Mouse (Mus musculus) stomach, embryonic 14.5 days (tissue): ENCODE data around the gene Pim3. TPM values are rescaled to one million over a fixed set of nuclear protein-coding genes. Genes with fewer than 3 reads are reported as not detected.
A peak's percentile ranks its signal among the peaks of the same experiment; 100 is the strongest.

ENCODE experiments used
- ATAC-seq: fragments of 200-750 bp; cut with Nextera tagmentation; 2 replicates; pipeline ENCODE4 v1.8.0; 2017; ENCODE audit warnings: low read depth, moderate TSS enrichment; ENCODE audit not compliant: insufficient number of reproducible peaks, insufficient read depth, low FRiP score
- H3K27ac ChIP-seq: fragments of 300-500 bp; sonication (generic); 2 replicates; pipeline ENCODE4 v1.5.1; 2014; ENCODE audit warnings: mild to moderate bottlenecking, low read length, moderate library complexity, mixed read lengths
- H3K27me3 ChIP-seq: fragments of 300-500 bp; sonication (generic); 2 replicates; pipeline ENCODE4 v1.6.1; 2014; ENCODE audit warnings: low read length, control low read depth, mixed read lengths; ENCODE audit not compliant: control insufficient read depth, insufficient read depth
- H3K36me3 ChIP-seq: fragments of 300-500 bp; sonication (generic); 2 replicates; pipeline ENCODE4 v1.6.1; 2014; ENCODE audit warnings: mild to moderate bottlenecking, control low read depth, low read length, moderate library complexity, mixed read lengths; ENCODE audit not compliant: control insufficient read depth, insufficient read depth
- H3K4me1 ChIP-seq: fragments of 300-500 bp; sonication (generic); 2 replicates; pipeline ENCODE4 v1.6.1; 2014; ENCODE audit warnings: low read length, control low read depth, mixed read lengths; ENCODE audit not compliant: control insufficient read depth, insufficient read depth
- H3K4me2 ChIP-seq: fragments of 300-500 bp; sonication (generic); replicated peaks from 2 replicates; pipeline ENCODE4 v1.6.1; 2014; ENCODE audit warnings: low read depth, low read length, control low read depth
- H3K4me3 ChIP-seq: fragments of 300-500 bp; sonication (generic); 2 replicates; pipeline ENCODE4 v1.5.1; 2014; ENCODE audit warnings: low read depth, low read length, control low read depth
- H3K9ac ChIP-seq: fragments of 300-500 bp; sonication (generic); replicated peaks from 2 replicates; pipeline ENCODE4 v1.6.1; 2014; ENCODE audit warnings: low read depth, mild to moderate bottlenecking, control low read depth, low read length, moderate library complexity, mixed read lengths
- H3K9me3 ChIP-seq: fragments of 300-500 bp; sonication (generic); 2 replicates; pipeline ENCODE4 v1.6.1; 2016; ENCODE audit warnings: low read depth, low read length, control low read depth; ENCODE audit not compliant: control insufficient read depth
- WGBS: fragments of 180-500 bp; shearing (Covaris S2); extraction: QIAGEN DNeasy Blood & Tissue Kit; methylation state at CpG from one replicate; pipeline ENCODE4 v1.1.7; 2014; 5-methylcytosine and 5-hydroxymethylcytosine counted together
- polyA plus RNA-seq: library from polyadenylated mRNA; unstranded; fragments of >200 nt; fragmentation: Nextera tagmentation; extraction: Ambion mirVana; gene quantifications from 2 replicates; pipeline ENCODE4 v1.2.1, GENCODE M21; 2014

Gene Pim3
- polyA plus RNA-seq, 1 experiment from 2014 or later = 38.4 TPM

GRCm38 (mm10) chr15:88821403-88821802, 40.6 kb upstream of the Pim3 start:
- H3K9me3 ChIP-seq = no peaks in the 10 kb centered on the region
- H3K27ac ChIP-seq = no peak overlapping the region
- ATAC-seq = no peak
- H3K27me3 ChIP-seq = no peaks in the 10 kb centered on the region
- WGBS = 86% methylated on average over 7 of the region's 7 CpGs
- peaks cover 15% of the 10 kb centered on the region; the same call in 1 of the 2 replicates for H3K4me1 ChIP-seq
- no peak overlapping the region for H3K4me2 ChIP-seq
- H3K9ac ChIP-seq = no peak overlapping the region
- peaks cover 26% of the 10 kb centered on the region; the same call in 1 of the 2 replicates for H3K36me3 ChIP-seq
- no peak overlapping the region for H3K4me3 ChIP-seq

- no peak for ATAC-seq
- WGBS = 91% methylated on average over 7 of the region's 7 CpGs
- Histone ChIP-seq H3K4me3 (no peak overlapping the region), H3K27me3 (no peaks in the 10 kb centered on the region), H3K36me3 (peaks cover 26% of the 10 kb centered on the region; the same call in 1 of the 2 replicates), H3K4me1 (peaks cover 15% of the 10 kb centered on the region; the same call in 1 of the 2 replicates), H3K27ac (no peak overlapping the region), H3K4me2 (no peak overlapping the region), H3K9ac (no peak overlapping the region), H3K9me3 (no peaks in the 10 kb centered on the region)
These were observed 39.5 kb upstream of the Pim3 start for GRCm38 (mm10) chr15:88822513-88822912.

DNA sequence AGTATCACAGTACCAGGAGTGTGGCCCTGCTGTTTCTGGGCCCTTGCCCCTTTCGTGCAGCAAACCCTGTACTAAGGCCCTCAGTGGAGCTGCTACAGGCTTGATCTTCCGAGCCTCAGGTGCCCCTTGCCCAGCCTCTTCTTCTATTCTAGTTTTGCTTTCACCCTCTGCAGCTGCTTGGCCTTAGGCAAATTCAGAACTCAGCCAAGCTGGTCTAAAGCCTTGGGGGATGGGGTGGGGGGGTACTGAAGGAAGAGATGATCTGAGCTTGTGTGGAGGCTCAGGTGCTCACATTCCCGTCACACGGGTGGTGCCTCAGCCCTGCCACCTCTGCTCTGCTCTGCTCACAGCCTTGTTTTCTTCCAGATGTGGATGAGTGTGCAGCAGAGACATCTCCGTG, 38.6 kb upstream of the Pim3 start:
- no peak for ATAC-seq
- H3K36me3 ChIP-seq = peaks cover 26% of the 10 kb centered on the region; the same call in 1 of the 2 replicates
- WGBS = 90% methylated on average over 5 of the region's 5 CpGs

DNA sequence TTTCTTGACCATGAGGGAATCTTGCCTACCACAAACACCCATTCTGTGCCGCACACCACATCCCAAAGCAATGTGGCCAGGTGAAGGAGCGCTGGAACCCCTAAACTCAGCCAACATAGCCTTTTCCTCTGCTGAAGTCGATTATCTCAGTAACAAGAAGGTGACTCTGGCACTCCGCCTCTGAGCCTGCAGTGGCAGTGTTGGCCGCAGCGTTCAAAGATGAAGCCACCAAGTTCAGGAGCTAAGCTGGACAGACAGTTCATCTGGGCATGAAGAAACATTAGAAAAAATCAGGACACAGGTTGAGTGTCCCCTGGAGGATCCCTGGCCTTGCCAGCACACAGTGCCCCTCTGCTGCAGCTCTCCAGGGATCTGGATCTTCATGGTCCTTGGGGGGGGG, 34.5 kb upstream of the Pim3 start:
- no peak overlapping the region for H3K4me3 ChIP-seq
- WGBS = 85% methylated on average over 6 of the region's 6 CpGs
- H3K9ac ChIP-seq = no peak overlapping the region
- no peak overlapping the region for H3K4me2 ChIP-seq
- no peak for ATAC-seq
- no peak overlapping the region for H3K27ac ChIP-seq
- no peaks in the 10 kb centered on the region for H3K27me3 ChIP-seq
- peaks cover 26% of the 10 kb centered on the region; the same call in 1 of the 2 replicates for H3K36me3 ChIP-seq
- no peaks in the 10 kb centered on the region for H3K4me1 ChIP-seq
- no peaks in the 10 kb centered on the region for H3K9me3 ChIP-seq

More for the DNA sequence above, 38.6 kb upstream of the Pim3 start:
- H3K9me3 ChIP-seq = no peaks in the 10 kb centered on the region
- no peak overlapping the region for H3K27ac ChIP-seq
- peaks cover 13% of the 10 kb centered on the region; the same call in 1 of the 2 replicates for H3K4me1 ChIP-seq
- H3K4me2 ChIP-seq = no peak overlapping the region
- H3K27me3 ChIP-seq = no peaks in the 10 kb centered on the region
- H3K9ac ChIP-seq = no peak overlapping the region
- no peak overlapping the region for H3K4me3 ChIP-seq

DNA sequence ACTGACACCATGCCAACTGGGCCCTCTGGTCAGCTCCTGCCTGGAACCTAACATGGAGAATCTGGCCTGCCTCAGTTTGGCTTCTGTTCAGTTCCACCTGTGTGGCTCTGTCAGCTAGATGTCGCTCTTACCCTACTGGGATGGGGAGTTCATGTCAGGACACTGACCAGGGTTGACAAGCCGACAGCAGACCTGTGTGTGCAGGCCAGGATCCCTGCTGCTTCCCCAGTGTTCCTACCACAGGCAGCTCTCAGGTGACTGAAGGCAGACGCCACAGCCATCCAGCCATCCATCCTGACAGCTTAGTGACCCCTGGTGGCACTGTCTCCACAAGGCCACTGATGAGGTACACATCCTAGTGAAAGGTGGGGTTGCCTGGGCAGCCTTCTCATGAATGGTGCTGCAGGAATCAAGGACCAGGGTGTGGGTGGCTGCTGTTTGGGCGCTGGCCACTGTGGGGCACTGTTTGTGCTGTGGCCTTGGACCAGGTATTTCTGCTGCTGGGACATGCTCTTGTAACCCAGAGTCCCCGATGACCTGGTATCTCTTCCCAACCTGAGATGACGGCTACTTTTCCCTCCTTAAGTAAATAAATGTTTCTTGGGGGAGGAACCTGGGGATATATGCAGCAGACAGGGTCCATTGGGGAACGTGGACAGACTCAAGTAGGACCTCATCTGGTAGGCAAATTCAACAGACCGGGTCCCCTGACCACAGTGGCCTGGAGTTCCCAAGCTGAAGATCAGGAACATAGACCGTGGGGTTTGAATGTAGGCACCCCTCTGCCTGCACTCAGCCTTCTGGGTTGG, 33.8 kb upstream of the Pim3 start:
- Histone ChIP-seq H3K27ac (no peak overlapping the region), H3K9me3 (no peaks in the 10 kb centered on the region), H3K9ac (no peak overlapping the region), H3K4me2 (no peak overlapping the region), H3K4me3 (no peak overlapping the region), H3K4me1 (no peaks in the 10 kb centered on the region), H3K27me3 (no peaks in the 10 kb centered on the region), H3K36me3 (peaks cover 26% of the 10 kb centered on the region; the same call in 1 of the 2 replicates)
- peak; percentile 10; the same call in 1 of the 2 replicates for ATAC-seq
- 22% methylated on average over 9 of the region's 9 CpGs for WGBS

DNA sequence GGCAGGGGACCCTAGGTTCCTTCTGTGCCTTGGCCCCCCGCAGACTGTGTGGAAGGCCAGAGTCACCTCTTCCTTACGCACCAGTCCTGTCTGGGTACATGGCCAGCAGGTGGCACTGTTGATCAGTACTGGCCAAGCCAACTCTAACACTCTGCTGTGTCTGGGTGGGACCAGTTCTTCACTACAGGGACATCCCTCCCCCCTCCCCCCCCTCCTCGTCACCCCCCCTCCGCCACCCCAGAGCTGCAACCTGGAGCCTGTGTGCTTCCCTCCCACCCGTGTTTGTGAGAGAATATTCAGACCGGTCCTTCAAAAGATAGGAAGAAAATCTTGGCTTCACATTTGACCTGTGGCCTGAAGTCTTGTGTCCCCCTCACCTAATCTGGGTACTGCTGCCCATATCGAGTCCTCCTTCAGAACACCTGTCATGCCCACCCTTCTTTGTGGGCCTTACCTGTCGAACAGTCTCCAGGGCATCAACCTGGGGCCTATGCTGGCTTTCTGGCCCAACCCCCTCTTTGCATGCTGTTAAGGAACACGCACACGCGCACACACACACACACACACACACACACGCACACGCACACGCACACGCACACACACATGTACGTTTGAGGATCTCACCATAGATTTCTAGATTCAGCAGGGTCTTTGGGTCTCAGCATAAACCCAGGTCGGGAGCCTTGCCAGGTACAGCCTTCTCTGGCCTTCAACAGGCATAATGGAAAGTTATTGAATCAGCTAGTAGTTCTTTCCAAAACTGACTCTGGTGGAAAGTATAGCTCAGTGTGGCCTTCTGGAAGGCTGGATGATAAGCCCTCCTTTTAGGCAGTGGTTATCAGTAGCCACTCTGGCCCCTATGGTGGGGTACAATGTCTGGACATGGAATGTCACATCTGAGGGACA, 32.9 kb upstream of the Pim3 start:
- H3K9ac ChIP-seq = no peak overlapping the region
- WGBS = 52% methylated on average over 17 of the region's 17 CpGs
- no peaks in the 10 kb centered on the region for H3K27me3 ChIP-seq
- peak; percentile 88 for ATAC-seq
- peaks cover 20% of the 10 kb centered on the region; the same call in 1 of the 2 replicates for H3K36me3 ChIP-seq
- no peak overlapping the region for H3K27ac ChIP-seq
- no peak overlapping the region for H3K4me3 ChIP-seq
- H3K9me3 ChIP-seq = no peaks in the 10 kb centered on the region
- H3K4me2 ChIP-seq = no peak overlapping the region
- no peaks in the 10 kb centered on the region for H3K4me1 ChIP-seq

GRCm38 (mm10) chr15:88829791-88830440, 32.1 kb upstream of the Pim3 start:
- WGBS = 75% methylated on average over 6 of the region's 6 CpGs
- Histone ChIP-seq H3K4me1 (no peaks in the 10 kb centered on the region), H3K4me2 (no peak overlapping the region), H3K9me3 (no peaks in the 10 kb centered on the region), H3K9ac (no peak overlapping the region), H3K27me3 (no peaks in the 10 kb centered on the region), H3K36me3 (peaks cover 11% of the 10 kb centered on the region; the same call in 1 of the 2 replicates), H3K4me3 (no peak overlapping the region), H3K27ac (no peak overlapping the region)
- ATAC-seq = no peak

DNA sequence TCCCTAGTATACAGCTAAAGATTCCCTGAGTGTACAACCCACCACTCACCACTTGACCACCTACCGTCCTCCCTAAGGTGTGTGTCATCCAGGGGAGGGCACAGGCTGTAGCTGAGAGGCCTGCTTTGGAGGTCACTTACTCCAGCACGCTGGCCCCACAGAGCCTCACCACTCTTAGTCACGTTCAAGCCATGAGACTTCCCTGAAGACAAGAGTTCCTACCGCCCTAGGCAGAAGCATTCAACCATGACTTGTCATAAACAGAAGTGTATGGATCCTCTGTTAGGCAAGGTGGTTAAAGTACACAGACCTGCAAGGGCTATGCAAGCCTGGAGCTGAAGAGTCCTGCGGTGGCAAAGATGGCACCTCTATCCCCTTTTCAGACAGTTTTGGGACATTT, 31.3 kb upstream of the Pim3 start:
- H3K9me3 ChIP-seq = no peaks in the 10 kb centered on the region

More for the DNA sequence above, 31.3 kb upstream of the Pim3 start:
- H3K27me3 ChIP-seq = no peaks in the 10 kb centered on the region
- no peak overlapping the region for H3K9ac ChIP-seq
- H3K27ac ChIP-seq = no peak overlapping the region
- H3K4me2 ChIP-seq = no peak overlapping the region
- ATAC-seq = no peak
- WGBS = 80% methylated on average over 5 of the region's 5 CpGs
- H3K4me1 ChIP-seq = no peaks in the 10 kb centered on the region
- peaks cover 6% of the 10 kb centered on the region; the same call in 1 of the 2 replicates for H3K36me3 ChIP-seq
- H3K4me3 ChIP-seq = no peak overlapping the region
